Mouse (Mus musculus): Measurements from ENCODE around the gene Gm29133. TPM values are rescaled to one million over a fixed set of nuclear protein-coding genes. Genes with fewer than 3 reads are reported as not detected.

Gm29133 gene
- polyA plus RNA-seq, 1 experiment from 2014 or later = not detected

- H3K27me3 ChIP-seq = no peaks in the 10 kb centered on the region
- no peak overlapping the region for H3K4me3 ChIP-seq
- H3K4me2 ChIP-seq (replicated peaks) = no peak overlapping the region
- no peaks in the 10 kb centered on the region for H3K9me3 ChIP-seq
- ATAC-seq (ENCODE audit: low FRiP score, low read depth) = no peak
- no peak overlapping the region for H3K9ac ChIP-seq (replicated peaks)
- WGBS = 92% methylated on average over 1 of the region's 1 CpGs
- H3K27ac ChIP-seq (replicated peaks) = no peak overlapping the region
- no peaks in the 10 kb centered on the region for H3K4me1 ChIP-seq
- H3K36me3 ChIP-seq = no peaks in the 10 kb centered on the region
These were observed 75.9 kb downstream of the Gm29133 start for GRCm38 (mm10) chr3:75823934-75824333.

GRCm38 (mm10) chr3:75824458-75824857 is 76.5 kb downstream of the Gm29133 start:
- H3K4me3 ChIP-seq = no peak overlapping the region
- H3K4me1 ChIP-seq = no peaks in the 10 kb centered on the region
- H3K9me3 ChIP-seq = no peaks in the 10 kb centered on the region
- no peaks in the 10 kb centered on the region for H3K36me3 ChIP-seq
- no peak overlapping the region for H3K4me2 ChIP-seq (replicated peaks)
- ATAC-seq (ENCODE audit: low FRiP score, low read depth) = no peak
- no peaks in the 10 kb centered on the region for H3K27me3 ChIP-seq
- 83% methylated on average over 1 of the region's 1 CpGs for WGBS
- no peak overlapping the region for H3K27ac ChIP-seq (replicated peaks)
- H3K9ac ChIP-seq (replicated peaks) = no peak overlapping the region

DNA sequence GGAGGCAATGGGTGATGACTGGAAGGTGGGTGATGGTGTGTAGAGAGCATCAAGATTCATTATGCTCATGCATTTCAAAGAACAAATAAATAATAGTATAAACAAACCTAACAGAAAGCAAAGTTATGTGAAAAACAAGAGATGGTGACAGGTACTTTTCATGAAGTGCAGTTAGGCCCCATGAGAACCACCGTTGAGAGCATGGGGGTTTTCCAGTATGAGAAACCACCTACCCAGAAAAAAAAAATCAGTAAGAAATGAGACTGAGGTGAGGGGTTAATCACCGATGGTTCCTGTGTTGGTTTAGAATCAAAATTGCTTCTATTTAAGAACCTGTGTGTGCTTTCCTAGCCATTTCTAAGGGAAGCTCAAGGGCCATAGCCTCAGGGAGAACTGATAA is 86.8 kb downstream of the Gm29133 start:
- ATAC-seq (ENCODE audit: low FRiP score, low read depth) = no peak
- no peaks in the 10 kb centered on the region for H3K9me3 ChIP-seq
- H3K9ac ChIP-seq (replicated peaks) = no peak overlapping the region
- H3K27ac ChIP-seq (replicated peaks) = no peak overlapping the region
- H3K27me3 ChIP-seq = no peaks in the 10 kb centered on the region
- H3K4me3 ChIP-seq = no peak overlapping the region
- H3K4me2 ChIP-seq (replicated peaks) = no peak overlapping the region
- no peaks in the 10 kb centered on the region for H3K36me3 ChIP-seq
- WGBS = 88% methylated on average over 2 of the region's 2 CpGs
- H3K4me1 ChIP-seq = no peaks in the 10 kb centered on the region

DNA sequence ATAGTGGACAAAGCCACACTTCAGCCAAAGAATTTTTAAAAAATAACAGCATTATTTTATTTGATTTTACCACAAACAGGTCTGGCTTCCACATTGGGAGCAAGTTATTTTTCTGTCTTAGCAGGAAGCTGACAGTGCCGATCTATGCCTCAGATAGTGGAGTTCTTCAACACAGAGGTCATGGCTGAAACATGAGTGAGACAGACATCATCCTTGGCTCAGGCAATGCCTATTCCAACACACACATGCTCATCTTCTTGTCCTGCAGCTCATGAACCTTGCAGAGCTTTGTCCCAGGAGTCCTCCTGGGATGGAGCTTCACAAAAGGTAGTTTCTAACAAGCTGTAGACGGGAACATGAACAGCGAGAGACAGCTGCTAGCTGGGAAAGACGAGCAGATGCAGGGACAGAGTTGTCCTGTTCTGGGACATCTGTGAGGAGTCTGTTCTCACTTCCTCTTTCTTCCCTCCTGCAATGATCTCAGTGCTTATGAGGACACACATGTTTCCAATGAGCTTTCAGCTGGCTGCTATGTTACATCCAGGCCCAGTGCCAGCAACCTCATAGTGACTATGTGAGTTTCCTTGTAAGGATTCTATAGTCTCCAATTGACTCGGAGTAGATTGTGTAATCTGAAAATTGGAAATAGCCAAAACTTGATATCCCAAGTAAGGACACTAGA is 87.4 kb downstream of the Gm29133 start:
- Histone ChIP-seq H3K9me3 (no peaks in the 10 kb centered on the region), H3K9ac (replicated peaks) (no peak overlapping the region), H3K27ac (replicated peaks) (no peak overlapping the region), H3K36me3 (no peaks in the 10 kb centered on the region), H3K4me3 (no peak overlapping the region), H3K4me1 (no peaks in the 10 kb centered on the region), H3K27me3 (no peaks in the 10 kb centered on the region), H3K4me2 (replicated peaks) (no peak overlapping the region)
- ATAC-seq (ENCODE audit: low FRiP score, low read depth) = no peak
- WGBS = 85% methylated on average over 5 of the region's 5 CpGs

Other genes with a start within 250 kb of the Gm29133 start
- gene Pdcd10, start 191.3 kb upstream of the Gm29133 start, polyA plus RNA-seq (2016; fragmentation: Nextera tagmentation; extraction: Ambion mirVana) = 87.7 and 95.9 TPM in 2 replicates
- 44.2 and 46.7 TPM in 2 replicates for gene Serpini1, start 190.7 kb upstream of the Gm29133 start, polyA plus RNA-seq (2016; fragmentation: Nextera tagmentation; extraction: Ambion mirVana)
- 52.3 and 54.0 TPM in 2 replicates for gene Golim4, start 208.8 kb downstream of the Gm29133 start, polyA plus RNA-seq (2016; fragmentation: Nextera tagmentation; extraction: Ambion mirVana)